Mouse (Mus musculus) inflammation-experienced regulatory T-cells, adult 6 months (primary cell): Measurements from ENCODE around the gene Lcn6. TPM values are rescaled to one million over a fixed set of nuclear protein-coding genes. Genes with fewer than 3 reads are reported as not detected.
"Not testable (repeated sequence)": the region's sequence is repeated elsewhere in the genome, so short reads cannot be mapped to it uniquely, and the experiment has no call there.

Source experiments
- ATAC-seq: one replicate; pipeline ENCODE4 v1.8.0; 2017
- polyA plus RNA-seq, 3 experiments: library from polyadenylated mRNA; unstranded; fragments of 100-300 nt; shearing (Covaris generic); gene quantifications; one replicate each; pipeline ENCODE4 v1.2.1; 2017

Lcn6 gene
- polyA plus RNA-seq, 3 experiments from 2014 or later, result not detected

DNA sequence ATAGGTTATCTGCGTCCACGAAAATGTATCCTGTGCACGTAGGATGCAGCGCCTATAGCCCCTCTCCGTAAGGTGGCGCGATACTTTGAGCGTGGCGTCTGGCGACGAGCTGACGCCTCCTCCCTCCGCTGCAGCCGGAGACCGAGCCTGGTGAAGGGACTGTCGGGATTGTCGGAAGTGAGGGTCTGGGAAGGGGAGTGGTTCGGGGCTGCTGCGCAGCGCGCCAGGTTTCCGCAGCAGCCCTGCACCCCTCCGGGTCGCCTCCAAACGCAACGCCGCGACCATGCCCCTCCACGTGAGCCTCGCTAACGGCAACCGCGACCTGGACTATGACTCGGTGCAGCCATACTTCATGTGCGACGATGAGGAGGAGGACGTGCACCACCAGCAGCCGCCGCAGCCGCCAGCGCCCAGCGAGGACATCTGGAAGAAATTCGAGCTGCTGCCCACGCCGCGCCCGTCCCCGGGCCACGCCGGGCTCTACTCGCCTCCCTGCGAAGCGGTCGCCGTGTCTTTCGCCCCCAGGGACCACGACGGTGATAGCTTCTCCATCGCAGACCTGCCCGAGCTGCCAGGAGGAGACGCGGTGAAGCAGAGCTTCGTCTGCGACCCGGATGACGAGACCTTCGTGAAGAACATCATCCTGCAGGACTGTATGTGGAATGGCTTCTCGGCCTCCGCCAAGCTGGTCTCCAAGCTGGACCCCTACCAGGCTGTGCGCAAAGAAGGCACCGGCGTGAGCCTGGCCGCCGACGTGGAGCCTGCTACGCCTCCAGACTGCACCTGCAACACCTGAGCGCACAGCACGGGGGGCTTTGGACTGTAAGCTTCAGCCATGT is 30.3 kb downstream of the Lcn6 start, which contains the start of gene Bmyc:
TSS of gene Bmyc (plus strand) at position 97 of the 839 bp plus-strand sequence.
- ATAC-seq, result peak; percentile 90

DNA sequence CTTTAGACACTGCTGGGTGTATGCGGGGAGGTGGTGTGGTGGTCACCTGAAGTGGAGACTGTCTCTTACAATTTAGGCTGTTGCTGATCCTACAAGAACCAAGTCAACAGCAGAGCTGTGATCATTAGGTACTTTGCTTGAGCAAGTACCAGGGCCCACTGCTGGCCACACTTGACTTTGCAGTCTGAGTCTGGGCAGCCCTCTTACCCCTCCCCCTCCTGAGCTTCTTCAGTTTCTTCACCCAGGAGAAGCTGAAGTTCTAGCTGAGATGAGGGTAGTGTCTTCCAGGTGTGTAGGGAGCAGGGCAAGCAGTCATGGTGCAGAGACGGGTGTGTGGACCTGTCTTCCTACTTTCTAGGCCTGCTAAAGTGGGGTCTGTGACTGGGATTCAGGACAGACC is 31.5 kb downstream of the Lcn6 start:
- peak; percentile 30 for ATAC-seq

DNA sequence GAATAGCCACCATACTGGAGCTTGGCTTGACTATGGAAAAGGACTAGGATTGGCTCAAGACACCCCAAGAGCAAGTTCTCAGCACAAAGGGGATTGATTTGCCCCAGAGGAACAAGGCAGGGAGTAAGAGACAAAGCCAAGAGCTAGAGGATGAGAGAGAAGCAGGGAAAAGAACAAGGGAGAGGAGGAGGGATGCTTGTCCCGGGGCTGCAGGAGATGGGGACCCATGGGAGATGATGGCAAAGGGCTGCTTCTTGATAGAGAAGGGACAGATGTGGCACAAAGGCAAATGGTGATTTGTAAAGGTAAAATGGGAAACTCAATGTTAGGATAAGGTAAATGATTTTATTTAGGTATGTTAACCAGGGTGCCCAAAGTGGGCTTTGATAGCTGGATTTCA is 32.5 kb downstream of the Lcn6 start:
- ATAC-seq, result not testable (repeated sequence)

DNA sequence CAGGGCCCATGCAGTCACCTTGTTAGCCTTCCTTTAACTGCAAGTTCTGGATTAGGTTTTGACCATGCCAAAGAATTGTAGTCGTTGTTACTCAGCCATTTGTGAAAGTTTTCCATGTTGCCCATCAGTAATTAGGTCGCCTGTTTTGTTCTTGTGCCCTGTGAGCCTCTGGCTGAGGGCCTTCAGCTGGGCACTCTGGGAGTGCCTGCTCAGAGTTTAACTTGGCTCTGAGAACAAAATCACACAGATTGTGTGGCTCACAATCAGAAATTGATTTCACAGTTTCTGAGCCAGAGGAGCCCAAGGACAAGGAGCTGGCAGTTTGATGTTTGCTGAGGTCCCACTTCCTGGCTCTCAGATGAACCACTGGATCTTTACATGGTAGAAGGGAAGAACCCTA is 33.2 kb downstream of the Lcn6 start:
- ATAC-seq, result not testable (repeated sequence)

DNA sequence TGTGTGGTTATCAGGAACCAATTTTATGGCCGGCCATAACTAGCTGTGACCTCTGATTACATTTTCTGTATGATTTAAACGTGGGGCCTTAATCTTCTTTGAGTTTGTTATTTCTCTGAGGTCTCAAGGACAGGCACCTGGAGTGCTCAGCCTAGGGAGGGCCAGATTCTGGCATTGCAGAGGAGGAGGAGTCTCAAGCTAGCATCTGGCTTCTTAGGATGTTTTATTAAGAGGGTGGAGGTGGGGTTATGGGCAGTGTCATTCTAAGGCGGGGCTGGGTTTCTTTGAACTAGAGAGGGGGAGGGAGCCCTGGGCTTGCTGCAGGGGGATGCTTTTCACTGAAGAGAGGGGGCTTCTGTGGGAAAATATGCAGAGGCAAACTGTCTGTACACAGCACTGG is 35.1 kb downstream of the Lcn6 start:
- not testable (repeated sequence) for ATAC-seq

- no peak for ATAC-seq
These were observed 40.6 kb downstream of the Lcn6 start for GRCm38 (mm10) chr2:25717222-25717621.

Other genes starting within 250 kb of the Lcn6 start
- gene Abca2, start 248.1 kb upstream of the Lcn6 start, polyA plus RNA-seq, result 10 to 100 TPM; 31.4 to 59.3 (median 41.8) TPM
- gene Clic3, start 219.9 kb upstream of the Lcn6 start, polyA plus RNA-seq, result 1 to 10 TPM; 1.2 to 1.9 (median 1.6) TPM
- 10 to 100 TPM; 70.4 to 92.1 (median 89.2) TPM for gene Paxx, start 215.7 kb upstream of the Lcn6 start, polyA plus RNA-seq
- gene Ptgds, start 206.7 kb upstream of the Lcn6 start, polyA plus RNA-seq, result not detected
- gene Lcn12, start 182.9 kb upstream of the Lcn6 start, polyA plus RNA-seq, result not detected
- 10 to 100 TPM; 49.1 to 88.0 (median 76.8) TPM for gene Fbxw5, start 176.0 kb upstream of the Lcn6 start, polyA plus RNA-seq
- 1 to 10 TPM; 2.1 to 5.1 (median 3.4) TPM for gene C8g, start 175.1 kb upstream of the Lcn6 start, polyA plus RNA-seq
- gene Traf2, start 129.8 kb upstream of the Lcn6 start, polyA plus RNA-seq, result 10 to 100 TPM; 74.8 to 85.3 (median 76.1) TPM
- 100 to 1,000 TPM; 246 to 394 (median 269) TPM for gene Edf1, start 118.9 kb upstream of the Lcn6 start, polyA plus RNA-seq
- gene Mamdc4, start 101.9 kb upstream of the Lcn6 start, polyA plus RNA-seq, result 1 to 10 TPM in 2 of 3 experiments, under 1 TPM in 1; 0.85 to 2.2 (median 1.3) TPM
- 10 to 100 TPM; 37.0 to 64.3 (median 56.2) TPM for gene Phpt1, start 101.6 kb upstream of the Lcn6 start, polyA plus RNA-seq
- under 1 TPM in 1 of 3 experiments, not detected in 2; 0.07 TPM for gene Ajm1, start 95.0 kb upstream of the Lcn6 start, polyA plus RNA-seq
- 10 to 100 TPM; 14.0 to 28.3 (median 18.0) TPM for gene Rabl6, start 68.3 kb upstream of the Lcn6 start, polyA plus RNA-seq
- not detected for gene Ccdc183, start 59.1 kb upstream of the Lcn6 start, polyA plus RNA-seq
- gene Tmem141, start 54.8 kb upstream of the Lcn6 start, polyA plus RNA-seq, result 1 to 10 TPM in 2 of 3 experiments, under 1 TPM in 1; 0.80 to 2.2 (median 1.1) TPM
- gene Fcna, start 48.8 kb upstream of the Lcn6 start, polyA plus RNA-seq, result under 1 TPM in 1 of 3 experiments, not detected in 2; 0.96 TPM
- gene Lcn8, start 23.7 kb upstream of the Lcn6 start, polyA plus RNA-seq, result not detected
- gene Lcn5, start 18.8 kb upstream of the Lcn6 start, polyA plus RNA-seq, result not detected
- gene Lcn10, start 5.9 kb downstream of the Lcn6 start, polyA plus RNA-seq, result 1 to 10 TPM in 2 of 3 experiments, not detected in 1; 1.1 to 1.4 TPM
- not detected for gene Obp2a, start 23.3 kb downstream of the Lcn6 start, polyA plus RNA-seq
- gene Bmyc, start 30.0 kb downstream of the Lcn6 start, polyA plus RNA-seq, result 100 to 1,000 TPM in 1 of 3 experiments, 10 to 100 TPM in 2; 31.0 to 105 (median 84.4) TPM
- not detected for gene Obp2b, start 60.2 kb downstream of the Lcn6 start, polyA plus RNA-seq
- gene Lcn3, start 88.8 kb downstream of the Lcn6 start, polyA plus RNA-seq, result not detected
- gene Lcn11, start 100.2 kb downstream of the Lcn6 start, polyA plus RNA-seq, result not detected
- not detected for gene Gm13539, start 105.5 kb downstream of the Lcn6 start, polyA plus RNA-seq
- not detected for gene Glt6d1, start 139.1 kb downstream of the Lcn6 start, polyA plus RNA-seq
- gene Lcn9, start 146.4 kb downstream of the Lcn6 start, polyA plus RNA-seq, result not detected
- under 1 TPM in 2 of 3 experiments, not detected in 1; 0.46 to 0.52 TPM for gene Sohlh1, start 170.5 kb downstream of the Lcn6 start, polyA plus RNA-seq
- gene Kcnt1, start 186.9 kb downstream of the Lcn6 start, polyA plus RNA-seq, result not detected